Mouse (Mus musculus): ENCODE measurements around the gene Hnrnpr.

Gene Hnrnpr

GRCm38 (mm10) chr4:136308355-136308754 is 2.4 kb upstream of the Hnrnpr start:
- DNase-seq (ENCODE audit: low spot score in 2 of 2), result no peak

- no peak for DNase-seq (ENCODE audit: low spot score in 2 of 2)
Measured at GRCm38 (mm10) chr4:136309780-136310179, 962 bp upstream of the Hnrnpr start.

DNA sequence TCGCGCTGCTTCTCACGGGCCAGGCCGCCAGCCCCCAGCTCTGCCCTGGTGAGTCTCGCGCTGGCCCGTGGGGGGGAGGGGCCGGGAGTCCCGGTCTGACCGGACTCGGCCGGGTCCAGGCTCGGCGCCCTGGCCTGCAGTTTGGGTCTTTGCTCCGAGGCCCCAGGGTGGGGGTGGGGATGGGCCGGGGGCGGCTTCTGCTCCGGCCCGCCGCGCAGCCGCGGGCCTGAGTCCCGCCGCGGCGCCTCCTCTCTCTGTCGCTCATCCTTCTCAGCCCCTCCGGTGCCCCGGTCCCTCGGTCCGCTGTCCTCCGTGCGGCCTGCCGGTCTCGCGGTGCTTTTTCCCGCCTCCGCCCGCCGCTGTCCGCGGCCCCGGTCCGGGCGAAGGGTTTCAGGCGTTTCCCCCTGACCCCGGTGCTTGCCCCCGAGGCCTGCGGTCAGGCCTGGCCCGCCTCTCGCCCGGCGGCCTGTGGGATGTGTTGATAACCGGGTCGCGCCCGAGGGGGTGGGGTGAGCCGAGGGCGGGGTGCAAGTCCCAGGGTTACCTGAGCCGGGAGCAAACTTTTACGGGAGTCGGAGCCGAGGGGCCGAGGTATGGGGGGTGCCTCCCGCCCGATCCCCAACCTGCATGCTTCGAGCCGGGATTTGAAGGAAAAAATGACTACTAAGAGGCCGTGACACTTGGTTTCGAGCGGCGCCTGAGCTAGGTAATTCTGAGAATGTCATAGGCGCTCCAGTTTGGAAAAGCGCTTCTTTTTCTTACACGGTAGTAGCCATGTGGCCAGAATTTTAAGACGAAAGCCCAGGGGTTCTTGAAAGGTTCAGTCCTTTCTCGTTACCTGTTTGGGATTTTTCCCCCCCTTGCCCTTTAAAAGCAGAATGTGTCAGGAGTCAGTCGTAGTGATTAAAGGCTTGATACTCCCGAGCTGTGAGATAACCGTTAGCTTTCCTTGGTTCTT is 579 bp downstream of the Hnrnpr start:
- DNase-seq (ENCODE audit: low spot score in 2 of 2), result peak in 1 of 2 experiments; percentile 22

DNA sequence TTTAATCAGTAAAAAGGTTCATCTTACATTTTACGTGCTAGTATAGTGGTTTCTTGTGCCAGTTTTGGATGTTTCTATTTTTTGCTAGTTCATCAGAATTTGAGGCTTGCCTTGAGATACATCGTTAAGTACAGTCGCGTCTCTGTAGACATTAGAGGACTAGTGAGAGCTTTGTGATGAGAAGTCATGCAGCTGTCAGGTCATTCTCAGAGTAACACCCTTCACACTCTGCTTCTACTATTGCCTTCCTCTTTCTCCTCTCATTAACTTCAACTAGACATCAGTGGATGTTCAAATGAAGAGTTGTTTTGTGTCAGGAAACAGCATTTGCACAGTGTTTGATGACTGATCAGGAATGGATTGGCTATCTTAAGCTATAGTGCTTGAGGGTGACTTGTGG is 1.9 kb downstream of the Hnrnpr start:
- no peak for DNase-seq (ENCODE audit: low spot score in 2 of 2)

DNA sequence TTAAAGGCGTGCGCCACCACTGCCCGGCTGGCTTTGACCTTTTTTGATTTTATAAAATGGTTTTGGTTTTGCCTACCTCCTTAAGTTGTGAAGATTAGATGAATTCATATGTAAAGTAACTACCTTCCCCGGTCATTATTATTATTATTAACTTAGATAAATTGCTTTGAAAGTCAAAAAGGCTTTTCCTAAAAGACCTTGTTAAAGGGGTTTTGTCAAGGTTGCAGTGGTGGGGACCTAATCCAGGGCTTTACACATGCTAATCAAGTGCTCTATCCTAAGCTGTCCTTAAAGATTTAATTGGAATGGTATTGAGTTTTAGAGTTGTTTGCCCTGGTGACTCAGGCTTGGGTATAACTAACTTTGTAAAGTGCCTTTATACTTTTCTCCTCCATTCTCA is 6.9 kb downstream of the Hnrnpr start:
- DNase-seq (ENCODE audit: low spot score in 2 of 2), result no peak

GRCm38 (mm10) chr4:136320016-136320415 is 9.3 kb downstream of the Hnrnpr start:
- DNase-seq (ENCODE audit: low spot score in 2 of 2), result no peak

DNA sequence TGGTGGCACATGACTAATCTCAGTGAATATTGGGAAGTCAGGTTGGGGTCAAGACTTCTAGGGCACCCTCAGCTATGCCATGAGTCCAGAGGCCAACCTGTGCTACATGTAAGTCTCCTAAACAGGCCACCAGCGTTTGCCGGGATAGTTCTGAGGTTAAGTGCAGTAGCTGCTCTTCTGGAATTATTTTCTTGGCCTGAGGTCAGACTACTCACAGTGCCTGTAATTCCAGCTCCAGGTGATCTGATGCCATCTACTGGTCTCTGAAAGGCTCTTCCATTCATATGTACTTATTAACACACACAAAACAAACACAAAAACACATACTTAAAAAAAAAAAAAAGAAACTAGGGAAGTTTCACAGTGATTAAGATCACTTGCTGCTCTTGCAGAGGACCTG is 13.5 kb downstream of the Hnrnpr start:
- no peak for DNase-seq (ENCODE audit: low spot score in 2 of 2)

GRCm38 (mm10) chr4:136327238-136327637 is 16.5 kb downstream of the Hnrnpr start:
- no peak for DNase-seq (ENCODE audit: low spot score in 2 of 2)

GRCm38 (mm10) chr4:136328115-136328514 is 17.4 kb downstream of the Hnrnpr start:
- DNase-seq (ENCODE audit: low spot score in 2 of 2), result no peak

DNA sequence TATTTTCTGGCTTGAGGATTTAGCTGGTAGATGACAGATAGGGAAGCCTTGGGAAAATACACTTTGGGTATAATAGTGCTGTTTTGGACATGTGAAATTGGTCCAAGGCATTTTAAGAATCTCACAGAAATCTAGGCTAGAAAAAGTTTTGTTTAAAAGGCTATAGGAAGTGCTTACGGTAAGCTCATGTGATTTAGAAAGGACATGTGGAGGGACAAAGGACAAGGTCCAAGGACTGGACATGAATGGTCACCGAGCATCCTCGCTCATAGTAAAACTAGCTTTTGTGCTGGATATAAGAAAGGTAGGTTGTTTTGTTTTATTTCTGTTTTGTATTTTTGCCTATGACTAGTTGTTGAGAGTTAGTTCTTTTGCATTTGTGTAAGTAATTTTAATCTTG is 21.0 kb downstream of the Hnrnpr start:
- no peak for DNase-seq (ENCODE audit: low spot score in 2 of 2)

GRCm38 (mm10) chr4:136333191-136333590 is 22.4 kb downstream of the Hnrnpr start:
- DNase-seq (ENCODE audit: low spot score in 2 of 2), result no peak

- no peak for DNase-seq (ENCODE audit: low spot score in 2 of 2)
Measured at GRCm38 (mm10) chr4:136335065-136335464, 24.3 kb downstream of the Hnrnpr start.

GRCm38 (mm10) chr4:136337129-136337528 is 26.4 kb downstream of the Hnrnpr start:
- DNase-seq (ENCODE audit: low spot score in 2 of 2), result no peak

GRCm38 (mm10) chr4:136349616-136350015 is 38.9 kb downstream of the Hnrnpr start:
- DNase-seq (ENCODE audit: low spot score in 2 of 2), result no peak

DNA sequence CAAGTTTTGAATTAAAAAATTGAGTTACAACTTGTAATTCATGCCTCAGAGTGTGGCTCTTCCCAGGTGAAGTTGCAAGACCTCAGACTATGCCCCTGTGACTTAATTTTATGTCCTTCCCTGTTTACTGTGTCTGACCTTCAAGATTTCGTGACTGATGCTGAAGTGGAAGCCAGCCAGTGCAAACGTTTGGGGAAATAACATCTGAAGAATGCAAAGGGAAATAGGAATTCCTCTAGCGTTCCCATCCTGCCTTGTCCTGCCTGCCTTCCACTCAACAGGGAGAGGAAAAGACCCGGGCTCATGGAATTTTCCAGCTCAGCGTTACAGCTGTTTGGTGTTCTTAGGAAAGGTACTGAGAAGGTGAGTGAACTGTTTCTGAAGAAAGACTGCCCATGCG is 46.3 kb downstream of the Hnrnpr start:
- no peak for DNase-seq (ENCODE audit: low spot score in 2 of 2)

GRCm38 (mm10) chr4:136357429-136357828 is 46.7 kb downstream of the Hnrnpr start:
- no peak for DNase-seq (ENCODE audit: low spot score in 2 of 2)

DNA sequence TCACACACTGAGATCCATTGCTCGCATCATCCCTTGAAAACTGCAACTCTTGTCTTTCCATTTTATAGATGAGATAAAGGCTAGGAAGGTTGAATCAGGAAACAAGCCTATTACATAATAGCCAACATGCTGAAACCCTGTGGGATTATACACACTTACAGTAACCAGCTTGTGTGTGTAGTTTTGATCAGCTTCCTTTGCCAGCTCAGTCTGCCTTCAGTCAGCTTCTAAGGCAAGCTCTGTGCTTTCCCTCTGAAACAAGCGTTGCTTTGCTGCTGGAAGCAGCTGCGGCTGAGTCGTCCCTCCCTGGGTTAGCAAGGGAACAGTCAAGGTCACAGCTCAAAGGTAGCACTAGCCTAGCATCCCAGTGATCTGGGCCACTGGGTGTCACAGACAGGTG is 57.1 kb downstream of the Hnrnpr start:
- DNase-seq (ENCODE audit: low spot score in 2 of 2), result no peak

GRCm38 (mm10) chr4:136369727-136370126 is 59.0 kb downstream of the Hnrnpr start:
- peak in 1 of 2 experiments; percentile 78 for DNase-seq (ENCODE audit: low spot score in 2 of 2)

DNA sequence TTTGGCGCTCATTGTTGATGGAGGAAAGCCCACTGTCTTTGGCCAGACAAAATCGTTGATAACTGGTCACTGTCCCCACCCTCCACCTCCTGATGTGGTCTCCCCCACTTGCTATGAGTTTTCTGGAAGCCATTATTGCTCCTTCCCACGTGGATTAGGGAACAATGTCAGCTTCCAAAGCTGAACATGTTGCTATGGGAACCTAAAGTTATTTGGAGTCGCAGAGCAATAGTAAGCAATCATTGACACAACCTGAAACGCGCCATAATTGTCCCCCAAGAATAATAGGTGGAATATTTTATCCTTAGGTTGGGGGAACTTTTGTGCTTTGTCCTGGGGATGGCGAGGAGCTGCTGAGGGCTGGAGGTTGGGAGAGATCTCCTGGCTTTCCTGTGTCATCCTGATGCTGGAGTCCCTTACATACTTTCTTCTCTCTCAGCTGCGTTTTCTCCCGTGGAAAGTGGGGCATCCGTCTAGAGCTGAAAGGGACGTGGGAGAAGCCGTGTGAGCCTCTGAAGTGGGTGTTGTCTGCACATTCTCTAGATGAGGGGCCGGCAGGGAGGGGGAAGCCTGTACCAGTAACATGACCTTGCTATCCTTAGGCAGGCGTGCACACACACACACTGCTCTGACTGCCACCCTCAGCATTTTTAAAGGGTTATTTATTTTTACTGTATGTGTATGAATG is 62.9 kb downstream of the Hnrnpr start:
- DNase-seq (ENCODE audit: low spot score in 2 of 2), result peak; percentile 19 to 35

- no peak for DNase-seq (ENCODE audit: low spot score in 2 of 2)
Measured at GRCm38 (mm10) chr4:136377001-136377400, 66.3 kb downstream of the Hnrnpr start.

- DNase-seq (ENCODE audit: low spot score in 2 of 2), result no peak
Measured at GRCm38 (mm10) chr4:136383052-136383451, 72.3 kb downstream of the Hnrnpr start.

- no peak for DNase-seq (ENCODE audit: low spot score in 2 of 2)
Measured at GRCm38 (mm10) chr4:136383839-136384238, 73.1 kb downstream of the Hnrnpr start.

DNA sequence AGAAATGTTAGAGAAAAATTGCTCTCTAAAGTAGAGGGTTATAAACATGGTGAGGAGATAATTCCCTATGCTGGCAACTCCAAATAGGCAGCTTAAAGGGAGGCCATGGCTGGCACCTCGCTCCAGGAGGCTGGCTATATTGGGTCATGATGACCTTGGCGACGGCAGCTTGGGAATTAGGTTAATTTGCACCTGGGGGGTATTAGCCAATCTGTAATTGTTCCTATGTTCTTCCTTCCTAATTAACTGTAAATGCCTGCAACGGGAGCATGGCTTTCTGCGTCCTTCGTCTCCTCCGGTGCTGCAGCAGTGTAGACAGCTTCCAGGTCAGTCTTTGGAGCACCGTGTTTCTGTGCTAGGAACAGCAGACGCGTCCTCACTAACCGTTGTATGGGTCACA is 76.5 kb downstream of the Hnrnpr start:
- no peak for DNase-seq (ENCODE audit: low spot score in 2 of 2)

All from left cerebral cortex, adult 9 months (tissue).